Mouse (Mus musculus) right cerebral cortex, postnatal 36 days (tissue): ENCODE measurements around the gene Strn4.

Source experiments
- DNase-seq, 2 experiments: peaks; one replicate each; pipeline ENCODE4 v3.0.0; 2022; ENCODE audit warnings: low spot score in 2 of 2, mixed read lengths in 1 of 2

Strn4 gene

GRCm38 (mm10) chr7:16815351-16815941 lies at the start of gene Strn4:
Gene Strn4, plus strand, starts transcription at chr7:16815889.
- no peak for DNase-seq

DNA sequence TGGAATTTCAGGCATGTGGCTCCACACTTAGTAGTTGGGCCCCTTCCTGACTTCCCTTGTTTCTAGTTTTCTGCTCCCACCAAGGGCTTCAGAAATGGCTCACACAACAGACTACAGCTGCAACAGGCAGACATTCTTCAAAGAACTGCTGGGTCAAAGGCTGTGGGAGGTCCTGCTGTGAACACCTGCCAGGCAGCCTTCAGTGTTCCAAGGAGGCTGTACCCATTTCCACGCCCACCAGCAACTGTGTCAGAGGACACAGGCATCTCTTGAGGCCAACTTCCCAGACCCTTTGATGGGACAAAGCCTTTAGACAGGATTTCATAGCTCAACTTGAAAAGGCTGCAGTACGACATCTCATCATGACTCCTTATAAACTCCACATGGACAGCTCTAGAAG lies 49.2 kb upstream of the Strn4 start:
- no peak for DNase-seq

GRCm38 (mm10) chr7:16775888-16776287 lies 39.8 kb upstream of the Strn4 start:
- no peak for DNase-seq

DNA sequence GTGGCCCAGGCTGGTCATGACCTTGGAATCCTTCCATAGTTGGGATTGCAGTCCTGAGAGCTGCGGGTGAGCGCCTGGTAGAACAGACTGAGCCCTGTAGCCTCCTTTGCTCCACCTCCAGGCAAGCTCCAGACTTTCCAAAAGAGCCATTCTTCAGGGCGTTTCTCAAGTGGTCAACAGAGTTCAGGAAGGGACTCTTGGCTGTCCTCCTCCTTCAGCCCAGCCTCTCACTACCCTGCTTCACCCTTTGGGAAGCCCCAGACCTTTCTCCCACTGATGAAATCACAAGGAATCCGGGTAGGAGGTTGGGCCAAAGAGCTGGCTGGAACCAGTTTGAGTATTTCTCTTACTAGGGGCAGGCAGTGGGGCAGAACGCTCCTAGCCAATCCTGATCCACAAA lies 35.6 kb upstream of the Strn4 start:
- no peak for DNase-seq

DNA sequence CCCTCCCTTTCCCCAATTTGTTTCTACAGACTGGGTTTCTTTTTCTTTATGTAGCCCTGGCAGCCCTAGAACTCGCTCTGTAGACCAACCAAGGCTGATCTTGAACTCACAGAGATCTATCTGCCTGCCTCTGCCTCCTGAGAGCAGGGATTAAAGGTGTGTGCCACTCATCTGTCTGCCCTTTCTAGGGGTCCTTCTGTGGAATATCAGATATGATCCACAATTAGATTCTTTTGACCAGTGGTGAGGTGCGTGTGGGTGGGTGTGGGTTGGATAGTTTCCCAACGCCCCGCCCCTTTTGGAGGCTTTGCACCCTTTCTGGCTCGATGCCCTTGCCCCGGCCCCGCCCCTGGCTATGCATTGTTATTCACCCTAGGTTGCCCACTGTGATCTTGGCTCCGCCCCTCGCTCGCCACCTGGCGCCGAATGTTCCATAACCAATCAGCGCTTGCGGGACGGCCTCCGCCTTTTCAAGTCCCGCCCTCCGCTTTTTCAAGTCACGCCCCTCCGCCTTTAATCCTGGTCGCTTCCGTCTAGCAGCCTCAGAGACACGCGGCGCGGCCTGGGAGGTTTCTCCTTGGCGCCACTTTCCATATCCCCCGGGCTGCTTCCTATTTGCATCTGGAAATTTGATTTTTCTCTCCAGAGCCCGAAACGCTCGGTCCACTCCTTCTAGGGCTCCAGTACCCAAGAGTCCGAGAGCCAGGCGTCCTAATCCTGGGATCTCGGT lies 34.7 kb upstream of the Strn4 start, which contains the start of gene Slc1a5:
Slc1a5 (plus strand) TSS at position 516 of the 730 bp plus-strand sequence.
- peak; percentile 46 to 54 for DNase-seq

DNA sequence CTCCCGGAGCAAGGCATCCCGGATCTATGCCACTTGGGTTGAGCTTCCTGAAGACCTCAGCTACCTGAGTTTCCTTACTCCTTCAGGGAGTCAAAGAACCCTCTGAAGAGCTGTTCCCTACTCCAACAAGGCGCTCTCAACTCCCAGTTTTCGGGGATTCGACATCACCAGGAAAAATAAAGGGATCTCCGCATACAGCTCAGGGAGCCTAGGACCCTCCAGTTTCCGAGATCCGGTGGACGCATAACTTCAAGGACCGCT lies 34.2 kb upstream of the Strn4 start:
- no peak for DNase-seq

GRCm38 (mm10) chr7:16781816-16782554 lies 33.7 kb upstream of the Strn4 start:
- DNase-seq = no peak

DNA sequence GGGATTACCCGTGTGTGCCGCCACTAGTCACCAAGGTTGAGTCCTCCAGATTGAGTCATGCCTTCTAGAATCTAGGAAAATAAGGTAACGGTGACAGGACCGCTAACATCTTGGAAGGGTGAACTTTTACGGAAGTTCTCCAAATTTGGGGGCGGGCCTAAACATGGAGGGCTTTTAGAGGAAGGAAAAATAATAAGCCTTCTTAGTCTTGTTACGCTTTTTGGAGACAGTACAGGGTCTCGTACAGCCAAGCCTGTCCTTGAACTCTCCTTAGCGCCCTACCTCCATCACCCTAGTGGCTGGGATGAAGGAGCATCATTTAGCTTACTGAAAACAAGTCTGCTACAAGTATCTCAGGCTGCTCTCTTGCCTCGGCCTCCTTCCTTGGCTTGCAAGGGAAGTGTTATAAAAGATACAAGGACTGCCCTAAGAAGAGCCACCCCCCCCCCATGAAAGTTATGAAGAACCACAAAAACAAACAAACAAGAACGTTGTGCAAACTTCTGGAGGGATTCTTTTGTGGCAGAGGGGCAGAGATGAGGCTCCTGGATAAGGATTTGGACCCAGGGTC lies 33.0 kb upstream of the Strn4 start:
- no peak for DNase-seq

- DNase-seq = no peak
These were observed 32.4 kb upstream of the Strn4 start for GRCm38 (mm10) chr7:16783224-16783688.

GRCm38 (mm10) chr7:16783758-16784415 lies 31.8 kb upstream of the Strn4 start:
- DNase-seq = no peak

DNA sequence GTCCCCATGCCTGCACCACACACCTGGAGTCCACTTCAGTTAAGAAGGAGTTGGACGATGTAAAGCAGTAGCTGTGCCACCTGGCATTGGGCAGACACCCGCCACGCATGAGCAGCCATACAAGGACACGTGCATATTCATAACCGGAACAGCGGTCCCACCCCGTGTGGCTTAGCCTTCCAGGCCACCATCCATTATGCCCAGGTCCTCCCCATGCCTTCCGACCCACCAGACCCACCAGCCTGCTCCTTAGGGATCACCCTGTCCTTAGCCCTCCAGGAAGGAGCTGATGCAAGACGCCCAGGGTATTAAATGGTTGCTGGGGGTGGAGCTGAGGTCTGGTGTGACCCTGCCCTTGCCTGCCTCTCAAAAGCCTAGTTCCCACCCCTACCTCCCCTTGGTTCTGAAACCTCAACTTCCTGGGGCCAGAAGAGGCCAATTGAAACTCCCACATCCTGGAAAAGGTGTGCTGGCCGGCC lies 31.2 kb upstream of the Strn4 start:
- no peak for DNase-seq

GRCm38 (mm10) chr7:16785541-16786083 lies 30.1 kb upstream of the Strn4 start:
- no peak for DNase-seq

- no peak for DNase-seq
These were observed 23.4 kb upstream of the Strn4 start for GRCm38 (mm10) chr7:16792316-16792715.

DNA sequence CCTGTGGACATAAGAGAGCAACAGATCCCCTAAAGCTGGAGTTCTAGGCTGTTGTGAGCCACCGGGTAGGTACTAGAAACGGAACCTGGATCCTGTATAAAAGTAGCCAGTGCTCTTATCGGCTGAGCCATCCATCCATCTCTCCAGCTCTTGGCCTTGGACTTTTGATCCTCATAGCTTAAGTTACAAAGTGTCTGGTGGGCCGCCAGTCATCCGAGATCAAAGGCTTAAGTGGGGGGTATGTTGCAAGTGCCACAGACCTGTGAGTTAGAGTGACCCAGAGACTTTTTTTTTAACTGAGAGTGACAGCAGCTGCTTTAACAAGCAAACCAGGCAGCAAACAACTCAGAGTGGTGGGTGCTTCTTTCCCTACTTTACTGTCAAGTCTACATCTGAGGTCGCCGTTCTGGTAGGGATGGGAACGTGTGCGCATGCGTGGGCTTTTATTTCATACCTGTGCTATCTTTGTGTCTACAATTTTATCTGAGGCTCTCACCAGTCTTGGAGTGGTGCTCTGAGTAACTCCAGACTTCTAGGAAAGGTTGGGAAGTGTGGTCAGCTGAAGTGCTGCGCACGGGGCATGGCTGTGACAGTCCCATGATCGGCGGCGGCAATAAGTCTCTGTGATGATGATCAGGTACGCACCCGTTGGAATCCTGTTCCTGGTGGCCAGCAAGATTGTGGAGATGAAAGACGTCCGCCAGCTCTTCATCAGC lies 22.5 kb upstream of the Strn4 start:
- DNase-seq = no peak

- DNase-seq = no peak
These were observed 20.8 kb upstream of the Strn4 start for GRCm38 (mm10) chr7:16794886-16795285.

- DNase-seq = no peak
These were observed 11.2 kb upstream of the Strn4 start for GRCm38 (mm10) chr7:16804409-16805028.

- DNase-seq = no peak
These were observed 7.8 kb upstream of the Strn4 start for GRCm38 (mm10) chr7:16807936-16808335.

- DNase-seq = no peak
These were observed 7.0 kb upstream of the Strn4 start for GRCm38 (mm10) chr7:16808647-16809046.

DNA sequence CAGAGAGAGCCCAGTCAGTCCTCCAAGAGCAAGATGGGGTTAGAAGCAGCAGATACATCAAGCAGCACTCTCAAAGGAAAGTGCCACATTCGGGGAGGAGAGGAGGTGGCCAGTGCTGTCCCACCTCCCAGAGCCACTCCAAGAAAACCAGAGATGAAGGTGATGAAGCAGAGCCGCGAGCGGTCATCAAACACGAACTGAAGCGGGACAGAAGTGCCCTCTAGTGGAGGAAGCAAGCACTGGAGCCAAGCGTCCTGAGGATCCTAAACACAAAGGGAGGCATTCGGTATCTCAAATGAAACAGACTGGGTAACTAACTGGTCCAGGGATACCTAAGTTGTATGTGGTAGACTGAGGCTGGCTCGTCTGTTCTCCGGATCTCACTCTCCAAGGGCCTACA lies 6.0 kb upstream of the Strn4 start:
- DNase-seq = peak; percentile 68 to 71

- DNase-seq = no peak
These were observed 5.2 kb upstream of the Strn4 start for GRCm38 (mm10) chr7:16810399-16810919.
